Mouse (Mus musculus): ENCODE measurements at regions not wholly inside any gene's neighbourhood (a gene's known extent, or its start where the extent isn't known, plus 50 kb on each side); places are given as distances from the start of the nearest gene placed in this dataset.
A peak's percentile ranks its signal among the peaks of the same experiment; 100 is the strongest.

GRCm38 (mm10) chr2:161340291-161340690 is 231.4 kb upstream of the Chd6 start:
- no peak for DNase-seq

GRCm38 (mm10) chr2:161339327-161340001 is 230.6 kb upstream of the Chd6 start:
- DNase-seq = no peak

DNA sequence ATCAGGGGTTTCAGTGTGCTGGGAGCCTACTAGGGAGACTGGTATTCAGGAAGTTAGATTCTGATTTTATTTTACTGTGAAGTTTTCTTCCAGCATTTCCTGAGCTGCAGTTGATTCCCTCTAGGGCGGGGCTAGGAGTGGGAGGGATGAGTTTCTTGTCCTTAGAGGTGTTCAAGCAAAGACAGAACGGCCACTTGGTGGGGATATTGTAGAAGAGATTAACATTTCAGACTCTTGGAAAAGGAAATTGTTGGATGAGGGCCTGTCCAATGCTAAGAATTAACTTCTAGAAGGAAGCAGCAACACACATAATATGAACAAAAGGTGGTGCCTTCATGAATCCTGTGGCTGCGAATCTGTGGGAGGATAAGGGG is 230.1 kb upstream of the Chd6 start:
- no peak for DNase-seq

- DNase-seq = no peak
These were observed 223.8 kb upstream of the Chd6 start for GRCm38 (mm10) chr2:161332653-161333052.

DNA sequence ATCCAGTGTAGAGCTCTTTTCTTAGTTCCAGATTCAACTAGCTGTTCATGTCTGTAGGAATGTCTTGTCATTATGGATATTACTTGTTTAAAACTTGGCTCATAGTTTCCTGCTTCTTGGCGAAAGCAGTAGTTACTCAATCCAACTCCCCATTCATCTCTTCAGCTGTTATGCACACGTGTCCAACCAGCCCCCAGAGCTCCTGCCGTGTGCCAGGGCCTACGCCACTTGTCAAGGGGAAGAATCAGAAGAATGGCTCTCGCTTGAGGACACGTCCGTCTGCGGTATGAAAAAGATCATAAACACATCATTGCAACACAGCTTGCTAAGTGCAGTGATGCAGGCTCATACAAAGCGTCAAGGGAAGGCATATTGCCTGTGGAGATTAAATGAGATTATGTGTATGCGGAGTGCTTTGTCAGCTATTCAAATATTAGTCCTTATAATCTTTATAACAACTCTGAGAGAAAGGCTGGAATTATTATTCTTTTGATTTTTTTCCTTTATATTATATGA is 223.0 kb upstream of the Chd6 start:
- no peak for DNase-seq

DNA sequence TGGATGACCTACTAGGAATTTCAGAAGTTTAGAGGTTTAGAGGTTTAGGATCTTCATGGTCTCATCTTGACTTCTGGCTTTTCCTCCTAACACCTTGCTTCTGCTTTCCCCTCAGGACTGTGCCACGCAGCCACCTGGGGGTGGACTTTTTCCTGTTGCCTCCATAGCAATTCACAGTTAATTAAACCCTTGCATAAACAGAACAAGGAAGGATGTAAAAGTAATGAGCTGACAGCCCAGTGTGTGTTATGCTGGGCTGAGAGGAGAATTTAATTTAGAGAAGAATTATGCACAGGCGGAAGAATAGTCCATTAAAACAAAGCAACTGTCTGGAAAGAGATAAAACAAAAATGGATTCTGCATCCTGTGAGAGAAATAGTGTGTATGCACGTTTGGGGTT is 193.9 kb upstream of the Chd6 start:
- DNase-seq = no peak

DNA sequence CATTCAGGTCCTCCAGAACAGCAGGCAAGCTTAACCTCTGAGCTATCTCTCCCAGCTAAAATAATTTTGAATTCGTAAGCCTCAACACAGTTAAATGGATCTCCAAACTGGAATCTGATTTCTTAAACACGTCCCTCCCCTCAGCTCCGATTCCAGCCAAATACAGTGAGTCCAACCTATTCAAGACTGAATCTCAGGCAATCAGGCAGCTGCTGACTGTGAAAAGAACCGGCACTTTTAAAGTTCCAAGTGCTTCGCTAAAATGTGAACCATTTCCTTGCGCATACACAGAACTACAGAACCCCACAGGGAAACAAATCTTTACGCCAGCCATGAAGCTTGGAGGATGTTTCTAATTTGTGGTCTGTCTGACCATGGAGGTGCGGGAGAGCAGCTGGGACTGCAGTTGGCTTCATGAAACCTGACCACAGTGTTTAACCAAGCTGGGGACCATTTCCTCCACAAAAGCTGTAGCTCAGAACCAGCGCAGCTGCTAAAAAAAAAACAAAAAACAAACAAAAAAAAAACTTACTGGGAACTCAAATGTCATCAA is 160.1 kb upstream of the Chd6 start:
- no peak for DNase-seq

- no peak for DNase-seq
These were observed 157.6 kb upstream of the Chd6 start for GRCm38 (mm10) chr2:161266476-161266875.

- DNase-seq = no peak
These were observed 156.3 kb upstream of the Chd6 start for GRCm38 (mm10) chr2:161265211-161265610.

DNA sequence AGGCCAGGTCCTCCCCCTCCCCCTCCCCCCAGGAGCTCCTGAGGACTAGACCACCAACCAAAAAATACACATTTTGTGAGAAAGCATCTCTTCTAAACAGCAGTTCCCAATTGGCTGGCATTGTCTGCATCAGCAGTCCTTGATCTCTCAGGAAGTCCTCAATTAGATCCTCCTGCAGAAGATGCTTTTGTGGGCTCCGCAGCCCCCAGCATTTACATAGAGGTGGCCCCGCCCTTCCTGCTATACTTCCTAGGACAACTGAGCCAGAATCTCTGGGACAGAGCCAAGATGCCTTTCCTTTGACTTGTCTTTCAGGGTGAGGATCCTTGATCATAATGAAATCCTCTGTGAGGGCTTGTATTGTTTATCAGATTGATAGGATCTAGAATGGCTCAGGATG is 143.9 kb upstream of the Chd6 start:
- DNase-seq = no peak

GRCm38 (mm10) chr2:161241665-161242064 is 132.8 kb upstream of the Chd6 start:
- DNase-seq = no peak

GRCm38 (mm10) chr2:161237280-161237819 is 128.5 kb upstream of the Chd6 start:
- DNase-seq = no peak

DNA sequence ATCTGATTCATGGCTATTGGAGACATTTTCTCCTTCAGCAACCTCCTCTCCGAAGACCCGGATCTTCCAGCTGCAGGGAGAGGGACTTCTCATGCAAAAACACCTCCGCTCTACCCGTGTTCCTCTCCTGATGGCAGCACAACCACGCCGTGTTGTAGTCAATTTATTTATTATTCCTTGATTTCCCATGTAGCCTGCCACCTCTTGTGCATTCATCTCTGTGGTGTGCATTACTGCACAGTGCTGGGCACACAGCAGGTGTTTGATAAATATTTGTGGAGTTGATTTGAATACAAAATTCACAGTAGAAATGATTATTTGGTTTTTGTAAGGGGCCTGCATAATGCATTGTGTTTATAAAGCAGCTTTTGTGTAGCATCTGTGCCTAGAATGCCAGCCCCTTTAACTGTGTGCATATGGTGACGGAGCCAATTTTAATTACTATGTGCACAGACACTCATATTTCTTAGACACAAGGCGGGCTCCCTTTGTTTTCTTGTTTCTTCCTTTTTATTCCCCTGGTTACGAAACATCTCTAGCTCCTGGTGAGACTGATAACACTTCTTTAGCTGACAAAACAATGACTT is 124.4 kb upstream of the Chd6 start:
- no peak for DNase-seq

GRCm38 (mm10) chr2:161231405-161231804 is 122.5 kb upstream of the Chd6 start:
- DNase-seq = no peak

DNA sequence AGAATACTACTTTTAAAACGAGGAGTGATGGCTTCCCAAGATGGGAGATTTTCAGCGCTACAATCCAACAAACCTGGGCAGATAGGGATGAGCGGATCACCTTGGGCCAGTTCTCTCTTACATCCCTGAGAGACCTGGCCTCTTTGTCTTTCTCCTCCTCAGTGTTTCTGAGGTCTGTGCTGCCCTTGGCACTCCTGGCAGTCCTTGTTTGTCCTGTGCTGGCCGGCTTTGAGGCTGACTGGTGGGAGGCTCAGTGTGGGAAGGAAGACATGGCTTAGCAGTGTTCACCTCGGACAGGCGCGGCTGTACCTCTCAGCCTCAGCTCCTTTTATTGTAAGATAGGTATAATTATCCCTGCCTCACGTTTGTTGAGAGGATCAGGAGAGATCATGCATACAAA is 106.9 kb upstream of the Chd6 start:
- no peak for DNase-seq

- DNase-seq = peak; percentile 85
These were observed 106.0 kb upstream of the Chd6 start for GRCm38 (mm10) chr2:161214681-161215458.

DNA sequence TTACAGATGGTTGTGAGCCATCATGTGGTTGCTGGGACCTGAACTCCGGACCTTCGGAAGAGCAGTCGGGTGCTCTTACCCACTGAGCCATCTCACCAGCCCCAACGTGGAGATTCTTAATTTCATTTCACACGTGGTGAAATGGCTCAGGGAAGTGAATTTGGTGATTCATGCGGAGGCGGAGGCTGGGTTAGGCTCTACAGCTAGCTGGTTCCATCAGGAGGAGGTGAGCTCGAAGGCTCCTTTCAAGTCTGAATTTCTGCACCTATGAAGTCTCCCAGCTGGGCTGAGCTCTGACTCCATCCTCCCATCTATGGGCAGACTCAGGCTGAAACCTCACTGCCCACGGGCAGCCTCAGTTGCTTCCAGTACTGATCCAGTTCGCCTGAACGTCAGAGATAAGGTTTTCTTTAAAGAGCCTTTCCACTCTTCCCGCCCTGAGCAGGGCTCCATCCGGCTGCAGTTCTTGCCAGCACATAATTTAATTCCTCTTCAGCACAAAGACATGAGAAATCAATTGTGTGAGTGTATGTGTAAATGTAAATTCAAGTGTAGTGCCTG is 103.5 kb upstream of the Chd6 start:
- no peak for DNase-seq

GRCm38 (mm10) chr2:161196713-161197372 is 88.0 kb upstream of the Chd6 start:
- no peak for DNase-seq

GRCm38 (mm10) chr2:161187516-161187915 is 78.6 kb upstream of the Chd6 start:
- DNase-seq = no peak

DNA sequence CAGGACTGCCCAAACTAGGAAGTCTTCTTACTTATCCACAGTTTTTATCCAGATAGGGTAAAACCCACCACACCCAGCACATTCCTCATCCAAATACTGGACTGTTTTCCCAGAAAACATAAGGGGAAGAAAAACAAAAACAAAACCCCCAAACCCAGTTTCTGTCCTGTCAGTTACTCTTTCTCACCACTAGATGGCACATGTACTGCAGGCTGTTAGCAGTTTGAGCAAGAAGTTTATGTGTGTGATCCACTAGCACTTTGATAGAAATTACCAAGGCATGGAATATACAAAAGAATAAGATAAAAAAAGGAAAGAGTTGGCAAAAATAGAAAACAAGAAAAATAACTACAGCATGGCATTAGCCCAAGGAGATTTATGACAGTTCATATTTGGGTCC is 76.2 kb upstream of the Chd6 start:
- DNase-seq = no peak

DNA sequence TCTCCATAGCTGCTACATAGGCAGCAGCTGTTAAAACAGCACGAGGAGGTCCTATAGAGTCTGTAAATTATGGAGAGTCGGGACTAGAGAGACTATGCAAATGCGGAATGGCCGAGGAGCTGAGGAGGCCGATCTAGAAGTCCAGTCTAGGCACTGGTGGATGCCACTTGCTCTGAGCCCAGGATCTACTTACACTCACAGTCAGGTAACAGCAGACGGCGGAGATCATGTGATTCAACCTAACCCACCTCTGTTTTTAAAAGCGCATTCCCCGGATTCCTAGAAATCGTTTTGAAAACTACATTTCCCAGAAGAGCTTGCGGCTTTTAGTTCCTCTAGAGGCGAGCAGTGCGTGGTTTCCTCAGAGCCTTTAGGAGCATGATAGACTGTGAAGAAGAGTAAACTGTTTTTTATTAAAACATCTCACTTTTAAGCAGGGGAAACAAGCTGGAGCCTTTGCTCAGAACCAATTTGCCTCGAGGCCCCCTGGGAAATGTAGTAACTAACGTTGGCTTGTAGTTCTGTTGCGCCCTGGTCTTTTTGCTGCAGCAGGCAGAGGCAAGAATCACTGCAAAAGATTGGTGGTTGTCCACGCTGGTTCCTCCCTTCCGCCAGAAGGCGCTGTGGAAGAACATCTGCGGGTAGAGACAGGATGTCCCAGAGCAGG is 68.6 kb upstream of the Chd6 start:
- peak; percentile 80 for DNase-seq

Data from adrenal gland, postnatal 10 days (tissue).